Mouse (Mus musculus) megakaryocyte progenitor cell, adult 5-6 weeks (primary cell): ENCODE results near the gene Nfe2l2. TPM values are rescaled to one million over a fixed set of nuclear protein-coding genes. Genes with fewer than 3 reads are reported as not detected.

Experiments used
- ATAC-seq: replicated peaks from 2 replicates; pipeline ENCODE4 v1.8.0; 2016; ENCODE audit warnings: mild to moderate bottlenecking, moderate TSS enrichment, inconsistent platforms; ENCODE audit not compliant: poor library complexity
- total RNA-seq, 2 experiments: library from RNA; stranded (forward) in 1 of 2; stranded (reverse) in 1 of 2; fragments of 157-497, 149-512 nt in 1 of 2; fragments of 200-1000 nt in 1 of 2; gene quantifications; 2 replicates each; pipeline versions ENCODE4 v1.2.3 to v1.2.4; 2015 to 2017

Gene Nfe2l2
- total RNA-seq, 2 experiments from 2014 or later: 59.4 to 117 TPM

GRCm38 (mm10) chr2:75687040-75687749 is 17.2 kb downstream of the Nfe2l2 start:
- ATAC-seq: no peak

GRCm38 (mm10) chr2:75685458-75685861 is 19.0 kb downstream of the Nfe2l2 start:
- peak; percentile 78 for ATAC-seq

- no peak for ATAC-seq
Observed at GRCm38 (mm10) chr2:75684526-75684925, 19.9 kb downstream of the Nfe2l2 start.

GRCm38 (mm10) chr2:75682978-75683709 is 21.3 kb downstream of the Nfe2l2 start:
- ATAC-seq: peak; percentile 73

- no peak for ATAC-seq
Observed at GRCm38 (mm10) chr2:75681439-75681838, 23.0 kb downstream of the Nfe2l2 start.

GRCm38 (mm10) chr2:75679947-75680346 is 24.5 kb downstream of the Nfe2l2 start:
- ATAC-seq: no peak

- no peak for ATAC-seq
Observed at GRCm38 (mm10) chr2:75676567-75676966, 27.9 kb downstream of the Nfe2l2 start.

- peak; percentile 13; the same call in 1 of the 2 replicates for ATAC-seq
Observed at GRCm38 (mm10) chr2:75672561-75672960, 31.9 kb downstream of the Nfe2l2 start.

GRCm38 (mm10) chr2:75671337-75671660 is 33.1 kb downstream of the Nfe2l2 start:
- ATAC-seq: no peak

GRCm38 (mm10) chr2:75670446-75671336 is 33.8 kb downstream of the Nfe2l2 start:
- peak; percentile 30 for ATAC-seq

- ATAC-seq: no peak
Observed at GRCm38 (mm10) chr2:75669491-75670445, 34.7 kb downstream of the Nfe2l2 start.

GRCm38 (mm10) chr2:75661106-75661505 is 43.3 kb downstream of the Nfe2l2 start:
- no peak for ATAC-seq

- ATAC-seq: no peak
Observed at GRCm38 (mm10) chr2:75660255-75660948, 44.0 kb downstream of the Nfe2l2 start.

- ATAC-seq: peak; percentile 59
Observed at GRCm38 (mm10) chr2:75659629-75659960, 44.8 kb downstream of the Nfe2l2 start.

GRCm38 (mm10) chr2:75658727-75659628 is 45.5 kb downstream of the Nfe2l2 start, which contains the start of gene Hnrnpa3:
Hnrnpa3 (plus strand) TSS chr2:75659261.
- peak; percentile 82 for ATAC-seq

GRCm38 (mm10) chr2:75657907-75658691 is 46.3 kb downstream of the Nfe2l2 start:
- no peak for ATAC-seq

GRCm38 (mm10) chr2:75656924-75657323 is 47.5 kb downstream of the Nfe2l2 start:
- ATAC-seq: no peak

- ATAC-seq: no peak
Observed at GRCm38 (mm10) chr2:75654679-75655078, 49.8 kb downstream of the Nfe2l2 start.
